In genomic region chr4:45107066-45107465, GRCm38 (mm10) we compare ENCODE assay signal across 7 mouse cellular contexts. TPM values are rescaled to one million over a fixed set of nuclear protein-coding genes. Genes with fewer than 3 reads are reported as not detected.
DNase-seq lines count a peak whose midpoint lies in the region; ATAC-seq and TF ChIP-seq lines count a peak whose summit lies in the region.

No protein-coding gene starts in this region.

- peaks cover 46% of the 10 kb centered on the region for H3K36me3 ChIP-seq in E14TG2a.4 (ENCODE audit: insufficient read depth, low read length)
- H3K36me3 ChIP-seq in hindbrain, embryonic 10.5 days: peaks cover 37% of the 10 kb centered on the region
- peaks cover 39% of the 10 kb centered on the region for H3K36me3 ChIP-seq in liver, embryonic 12.5 days

- peaks cover 52% of the 10 kb centered on the region for H3K4me1 ChIP-seq in E14TG2a.4 (replicated peaks; ENCODE audit: low read depth, low read length)
- H3K4me1 ChIP-seq in hindbrain, embryonic 10.5 days (replicated peaks): peaks cover 18% of the 10 kb centered on the region
- H3K4me1 ChIP-seq in liver, embryonic 12.5 days: peaks cover 32% of the 10 kb centered on the region

- 6% methylated on average over 4 of the region's 4 CpGs for WGBS in hindbrain, embryonic 10.5 days
- WGBS in liver, embryonic 12.5 days (ENCODE audit: insufficient replicate concordance): 5% methylated on average over 4 of the region's 4 CpGs

- peak overlapping the region; percentile 100 for H3K4me3 ChIP-seq in E14TG2a.4 (replicated peaks; ENCODE audit: low read length)
- H3K4me3 ChIP-seq in hindbrain, embryonic 10.5 days: peak overlapping the region; percentile 100
- peak overlapping the region; percentile 91 for H3K4me3 ChIP-seq in liver, embryonic 12.5 days

- H3K27me3 ChIP-seq in E14TG2a.4 (ENCODE audit: insufficient read depth, low read length): no peaks in the 10 kb centered on the region
- H3K27me3 ChIP-seq in hindbrain, embryonic 10.5 days (ENCODE audit: insufficient read depth, poor library complexity, severe bottlenecking): no peaks in the 10 kb centered on the region
- no peaks in the 10 kb centered on the region for H3K27me3 ChIP-seq in liver, embryonic 12.5 days (replicated peaks)

- no peak for TF ChIP-seq CTCF in E14TG2a.4 (conservative IDR thresholded peaks at IDR 0.05; ENCODE audit: low read length)

- H3K4me2 ChIP-seq in liver, embryonic 12.5 days: peak overlapping the region; percentile 90

- peak overlapping the region; percentile 90; the same call in 1 of the 2 replicates for H3K27ac ChIP-seq in hindbrain, embryonic 10.5 days
- peak overlapping the region; percentile 71 for H3K27ac ChIP-seq in liver, embryonic 12.5 days

- H3K9me3 ChIP-seq in E14TG2a.4 (ENCODE audit: low read length): no peaks in the 10 kb centered on the region
- no peaks in the 10 kb centered on the region for H3K9me3 ChIP-seq in hindbrain, embryonic 10.5 days
- no peaks in the 10 kb centered on the region for H3K9me3 ChIP-seq in liver, embryonic 12.5 days (replicated peaks)

- ATAC-seq in liver, embryonic 12.5 days: no peak

- peak overlapping the region; percentile 86 for H3K9ac ChIP-seq in liver, embryonic 12.5 days

- peak; percentile 51 for DNase-seq in A20 (ENCODE audit: low read depth, low spot score)
- no peak for DNase-seq in hindbrain, embryonic 10.5 days (ENCODE audit: low spot score)
- no peak for DNase-seq in spleen, postnatal 14 days (ENCODE audit: low spot score in 2 of 2)
- DNase-seq in cerebellum, postnatal 4 days (ENCODE audit: low spot score in 2 of 2): no peak
- DNase-seq in cerebellum, postnatal 36 days: no peak

RNA-seq across cellular contexts. Expression of gene Tomm5, which starts 0.8 kb away (rescaled TPM):
- 204 and 213 TPM in 2 replicates for polyA plus RNA-seq in hindbrain, embryonic 10.5 days (2016; fragmentation: Nextera tagmentation; extraction: Ambion mirVana)
- polyA plus RNA-seq in liver, embryonic 12.5 days (2016; fragmentation: Nextera tagmentation; extraction: Ambion mirVana): 271 and 276 TPM in 2 replicates

RNA-seq across cellular contexts. Expression of gene Fbxo10, which starts 22.7 kb away (rescaled TPM):
- polyA plus RNA-seq in hindbrain, embryonic 10.5 days (2016; fragmentation: Nextera tagmentation; extraction: Ambion mirVana): 14.4 and 16.5 TPM in 2 replicates
- polyA plus RNA-seq in liver, embryonic 12.5 days (2016; fragmentation: Nextera tagmentation; extraction: Ambion mirVana): 6.7 and 6.8 TPM in 2 replicates
